Mouse (Mus musculus) liver, embryonic 12.5 days (tissue): Measurements from ENCODE around the gene Dytn. TPM values are rescaled to one million over a fixed set of nuclear protein-coding genes. Genes with fewer than 3 reads are reported as not detected.
"Not testable (repeated sequence)": the region's sequence is repeated elsewhere in the genome, so short reads cannot be mapped to it uniquely, and the experiment has no call there.

Source experiments
- ATAC-seq: fragments of 200-750 bp; cut with Nextera tagmentation; 2 replicates; pipeline ENCODE4 v1.8.0; 2017; ENCODE audit warnings: moderate number of reproducible peaks, mild to moderate bottlenecking, moderate library complexity
- H3K27ac ChIP-seq: fragments of 300-500 bp; sonication (generic); 2 replicates; pipeline ENCODE4 v1.5.1; 2016; ENCODE audit warnings: mild to moderate bottlenecking
- H3K27me3 ChIP-seq: fragments of 300-500 bp; sonication (generic); replicated peaks from 2 replicates; pipeline ENCODE4 v1.6.1; 2016; ENCODE audit warnings: mild to moderate bottlenecking, moderate library complexity
- H3K36me3 ChIP-seq: fragments of 300-500 bp; sonication (generic); 2 replicates; pipeline ENCODE4 v1.6.1; 2016; ENCODE audit warnings: mild to moderate bottlenecking, moderate library complexity
- H3K4me1 ChIP-seq: fragments of 300-500 bp; sonication (generic); 2 replicates; pipeline ENCODE4 v1.6.1; 2016
- H3K4me2 ChIP-seq: fragments of 300-500 bp; sonication (generic); 2 replicates; pipeline ENCODE4 v1.6.1; 2016; ENCODE audit warnings: mild to moderate bottlenecking, moderate library complexity
- H3K4me3 ChIP-seq: fragments of 300-500 bp; sonication (generic); 2 replicates; pipeline ENCODE4 v1.5.1; 2016; ENCODE audit warnings: mild to moderate bottlenecking, moderate library complexity
- H3K9ac ChIP-seq: fragments of 300-500 bp; sonication (generic); 2 replicates; pipeline ENCODE4 v1.6.1; 2016; ENCODE audit warnings: mild to moderate bottlenecking, moderate library complexity
- H3K9me3 ChIP-seq: fragments of 300-500 bp; sonication (generic); replicated peaks from 2 replicates; pipeline ENCODE4 v1.6.1; 2016; ENCODE audit warnings: mild to moderate bottlenecking, moderate library complexity
- WGBS: fragments of 180-500 bp; shearing (Covaris S2); methylation state at CpG from one replicate; pipeline ENCODE4 v1.1.7; 2016; ENCODE audit not compliant: insufficient replicate concordance; 5-methylcytosine and 5-hydroxymethylcytosine counted together
- polyA plus RNA-seq: library from polyadenylated mRNA; unstranded; fragments of >200 nt; fragmentation: Nextera tagmentation; extraction: Ambion mirVana; gene quantifications from 2 replicates; pipeline ENCODE4 v1.2.1, GENCODE M21; 2016

Gene Dytn
- polyA plus RNA-seq, 1 experiment from 2014 or later = not detected

DNA sequence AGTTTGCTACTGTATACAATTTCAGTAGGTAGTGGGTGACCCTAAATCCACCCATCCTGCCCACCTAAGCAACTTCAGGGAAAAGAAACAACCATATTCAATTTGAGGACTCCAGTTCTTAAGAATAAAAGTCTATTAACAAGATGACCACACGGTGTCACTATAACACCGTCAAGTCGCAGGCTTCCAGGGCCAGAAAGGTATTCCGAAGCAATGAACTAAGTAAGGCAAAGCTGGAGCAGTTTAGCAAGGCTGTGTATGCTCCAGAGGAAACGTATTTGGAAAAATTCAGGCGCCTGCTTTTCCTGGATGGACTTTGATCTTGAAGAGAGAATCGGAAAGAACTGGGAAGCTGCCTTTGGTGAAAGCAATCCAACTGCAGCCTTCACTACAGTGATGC is 27.1 kb downstream of the Dytn start:
- Histone ChIP-seq H3K4me3 (no peak overlapping the region), H3K4me2 (no peak overlapping the region), H3K4me1 (no peaks in the 10 kb centered on the region), H3K27ac (no peak overlapping the region), H3K36me3 (no peaks in the 10 kb centered on the region), H3K9me3 (no peaks in the 10 kb centered on the region), H3K27me3 (no peaks in the 10 kb centered on the region), H3K9ac (no peak overlapping the region)
- no peak for ATAC-seq
- WGBS = 1% methylated on average over 7 of the region's 7 CpGs

DNA sequence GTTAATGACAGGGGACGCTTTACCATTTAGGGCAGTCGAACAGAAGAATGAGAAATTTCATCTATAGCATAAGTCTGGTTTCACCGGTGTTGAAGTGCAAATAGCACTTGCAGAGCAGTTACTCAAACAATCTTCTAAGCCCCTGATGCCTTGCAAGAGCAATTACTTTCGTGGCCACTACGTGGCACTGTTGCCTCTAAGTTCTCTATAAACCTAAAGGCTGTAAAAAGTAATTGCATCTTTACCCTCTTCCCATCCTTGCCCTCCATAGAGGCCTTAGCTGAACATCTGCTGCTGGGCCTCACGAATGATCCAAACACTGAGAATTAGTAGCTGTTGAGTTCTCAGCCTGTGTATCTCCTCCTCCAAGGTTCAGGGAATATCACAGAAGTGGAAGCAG is 28.7 kb downstream of the Dytn start:
- ATAC-seq = no peak
- no peak overlapping the region for H3K9ac ChIP-seq
- H3K4me2 ChIP-seq = no peak overlapping the region
- no peaks in the 10 kb centered on the region for H3K36me3 ChIP-seq
- WGBS = 14% methylated on average over 6 of the region's 6 CpGs
- no peak overlapping the region for H3K27ac ChIP-seq
- H3K4me3 ChIP-seq = no peak overlapping the region
- H3K9me3 ChIP-seq = no peaks in the 10 kb centered on the region
- H3K27me3 ChIP-seq = no peaks in the 10 kb centered on the region
- H3K4me1 ChIP-seq = no peaks in the 10 kb centered on the region

DNA sequence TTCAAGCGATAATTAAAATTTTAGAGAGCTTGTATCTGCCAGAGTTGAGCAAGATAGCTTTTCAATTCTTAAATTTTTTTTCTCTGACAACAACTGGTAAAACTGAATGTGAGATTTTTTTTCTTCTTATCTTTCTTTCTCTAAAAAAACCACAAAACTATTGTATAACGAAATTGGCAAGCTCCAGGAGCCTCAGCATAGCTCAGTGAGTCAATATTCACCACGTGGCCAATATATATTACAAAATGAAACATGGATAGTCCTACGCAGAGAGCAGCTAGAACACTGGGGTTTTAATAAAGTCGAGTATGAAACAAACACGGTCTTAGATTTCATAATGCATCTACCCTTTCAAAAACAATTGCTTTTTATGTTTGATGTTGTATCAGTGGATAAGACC is 46.8 kb downstream of the Dytn start:
- 56% methylated on average over 6 of the region's 6 CpGs for WGBS
- H3K9ac ChIP-seq = no peak overlapping the region
- no peak overlapping the region for H3K4me2 ChIP-seq
- no peak for ATAC-seq
- no peaks in the 10 kb centered on the region for H3K4me1 ChIP-seq
- H3K27ac ChIP-seq = no peak overlapping the region
- no peaks in the 10 kb centered on the region for H3K9me3 ChIP-seq
- no peak overlapping the region for H3K4me3 ChIP-seq
- H3K27me3 ChIP-seq = no peaks in the 10 kb centered on the region
- no peaks in the 10 kb centered on the region for H3K36me3 ChIP-seq

DNA sequence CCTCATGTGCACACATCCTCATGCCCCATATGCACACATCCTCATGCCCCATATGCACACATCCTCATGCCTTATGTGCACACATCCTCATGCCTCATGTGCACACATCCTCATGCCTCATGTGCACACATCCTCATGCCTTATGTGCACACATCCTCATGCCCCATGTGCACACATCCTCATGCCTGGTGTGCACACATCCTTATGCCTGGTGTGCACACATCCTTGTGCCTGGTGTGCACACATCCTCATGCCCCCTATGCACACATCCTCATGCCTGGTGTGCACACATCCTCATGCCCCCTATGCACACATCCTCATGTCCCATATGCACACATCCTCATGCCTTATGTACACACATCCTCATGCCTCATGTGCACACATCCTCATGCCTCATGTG is 56.3 kb downstream of the Dytn start:
- H3K9me3 ChIP-seq, H3K4me1 ChIP-seq, H3K4me2 ChIP-seq, H3K27me3 ChIP-seq, H3K36me3 ChIP-seq, H3K4me3 ChIP-seq, H3K27ac ChIP-seq, ATAC-seq, H3K9ac ChIP-seq: not testable (repeated sequence)

DNA sequence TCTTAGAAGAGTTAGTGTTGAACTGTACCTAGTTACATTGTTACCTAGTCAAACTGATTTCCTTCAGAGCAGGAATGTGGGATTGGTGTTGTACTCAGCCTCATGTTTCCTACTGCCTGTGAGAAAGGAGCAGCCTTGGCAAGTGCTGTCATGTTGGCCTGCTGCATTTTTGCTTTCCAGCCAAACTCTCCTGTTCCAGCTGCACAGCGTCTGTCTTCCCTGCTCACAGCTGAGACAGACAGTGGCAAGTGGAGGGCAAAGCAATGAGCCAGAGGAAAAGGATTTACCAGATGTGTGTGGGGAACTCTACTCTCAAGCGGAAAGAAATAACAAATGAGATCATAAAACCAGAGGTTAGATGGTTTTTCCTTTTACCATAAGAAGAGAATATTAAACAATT is 58.5 kb downstream of the Dytn start:
- no peak overlapping the region for H3K4me2 ChIP-seq
- peaks cover 9% of the 10 kb centered on the region; the same call in 1 of the 2 replicates for H3K9me3 ChIP-seq
- no peaks in the 10 kb centered on the region for H3K4me1 ChIP-seq
- no peak overlapping the region for H3K9ac ChIP-seq
- H3K4me3 ChIP-seq = no peak overlapping the region
- no peaks in the 10 kb centered on the region for H3K27me3 ChIP-seq
- no peaks in the 10 kb centered on the region for H3K36me3 ChIP-seq
- H3K27ac ChIP-seq = no peak overlapping the region
- WGBS = 60% methylated on average over 2 of the region's 2 CpGs
- no peak for ATAC-seq

DNA sequence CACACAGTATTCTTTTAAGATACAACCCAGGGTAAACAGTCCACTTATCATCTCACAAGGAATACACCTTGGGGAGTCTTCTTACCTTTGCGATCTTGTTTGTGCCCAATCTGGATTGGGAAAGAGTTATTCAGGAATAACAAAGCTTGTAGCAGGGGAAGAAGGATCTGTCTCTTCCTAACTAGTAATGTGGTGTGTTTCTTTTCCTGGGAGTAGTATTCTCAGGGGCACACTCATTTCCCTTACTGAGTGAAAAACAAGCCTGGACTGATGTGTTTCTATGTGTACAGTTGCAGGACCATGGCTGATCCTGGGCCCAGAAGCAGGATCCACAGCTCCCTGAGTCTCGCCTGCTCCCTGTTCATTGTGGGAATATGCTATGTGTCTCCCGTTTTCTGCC is 71.1 kb downstream of the Dytn start, which contains the start of gene Gm39653:
Gene Gm39653, plus strand, starts transcription at position 301 of the 400 bp plus-strand sequence.
- WGBS = 56% methylated on average over 3 of the region's 3 CpGs
- Histone ChIP-seq H3K9me3 (no peaks in the 10 kb centered on the region), H3K4me2 (no peak within 1 kb of the TSS), H3K4me1 (no peaks in the 10 kb centered on the region), H3K9ac (no peak within 1 kb of the TSS), H3K4me3 (no peak within 1 kb of the TSS), H3K27ac (no peak within 1 kb of the TSS), H3K27me3 (peaks cover 4% of the 10 kb centered on the region; the same call in 1 of the 2 replicates), H3K36me3 (no peaks in the 10 kb centered on the region)
- no peak for ATAC-seq

DNA sequence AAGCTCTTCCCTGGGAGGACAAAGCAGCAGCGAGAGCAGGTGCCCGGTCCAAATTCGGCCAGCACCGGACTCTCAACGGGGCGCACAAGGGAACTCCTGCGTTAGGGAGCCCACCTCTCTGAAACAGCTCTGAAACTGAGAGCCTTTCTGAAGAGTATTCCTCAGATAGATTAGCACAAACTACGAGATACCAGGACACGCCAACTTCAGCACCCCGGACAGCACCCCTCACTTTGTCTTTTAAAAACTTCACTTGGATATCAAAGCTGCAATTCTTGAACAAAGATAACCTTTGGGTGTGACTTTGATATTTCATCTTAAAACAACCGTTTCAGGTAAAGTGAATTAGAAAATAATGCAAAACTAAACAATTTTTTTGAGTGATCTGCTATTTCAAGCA is 72.1 kb downstream of the Dytn start:
- H3K4me2 ChIP-seq = no peak overlapping the region
- H3K9me3 ChIP-seq = no peaks in the 10 kb centered on the region
- no peaks in the 10 kb centered on the region for H3K36me3 ChIP-seq
- ATAC-seq = no peak
- 2% methylated on average over 11 of the region's 11 CpGs for WGBS
- H3K9ac ChIP-seq = no peak overlapping the region
- peaks cover 4% of the 10 kb centered on the region; the same call in 1 of the 2 replicates for H3K27me3 ChIP-seq
- H3K27ac ChIP-seq = no peak overlapping the region
- H3K4me1 ChIP-seq = no peaks in the 10 kb centered on the region
- no peak overlapping the region for H3K4me3 ChIP-seq

DNA sequence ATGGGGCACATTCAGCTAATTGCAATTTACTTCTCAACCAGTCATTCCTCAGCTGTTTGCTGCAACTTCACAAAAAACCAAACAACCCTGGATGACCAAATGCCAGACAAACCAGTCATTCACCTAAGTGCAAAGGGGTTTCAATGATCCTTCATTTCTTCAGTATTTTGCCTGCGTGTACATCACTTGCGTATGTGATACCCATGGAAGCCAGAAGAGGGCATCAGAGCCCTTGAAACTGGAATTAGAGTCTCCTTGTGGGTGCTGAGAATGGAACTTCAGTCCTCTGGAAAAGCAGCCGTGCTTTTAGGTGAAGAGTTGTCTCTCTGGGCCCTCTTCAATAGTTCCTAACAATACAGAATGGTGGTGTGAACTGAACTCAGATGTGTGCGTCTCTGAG is 77.1 kb downstream of the Dytn start:
- Histone ChIP-seq H3K9ac (no peak overlapping the region), H3K4me1 (no peaks in the 10 kb centered on the region), H3K27me3 (peaks cover 4% of the 10 kb centered on the region; the same call in 1 of the 2 replicates), H3K27ac (no peak overlapping the region), H3K4me2 (no peak overlapping the region), H3K36me3 (no peaks in the 10 kb centered on the region), H3K4me3 (no peak overlapping the region), H3K9me3 (no peaks in the 10 kb centered on the region)
- 62% methylated on average over 4 of the region's 4 CpGs for WGBS
- ATAC-seq = no peak

DNA sequence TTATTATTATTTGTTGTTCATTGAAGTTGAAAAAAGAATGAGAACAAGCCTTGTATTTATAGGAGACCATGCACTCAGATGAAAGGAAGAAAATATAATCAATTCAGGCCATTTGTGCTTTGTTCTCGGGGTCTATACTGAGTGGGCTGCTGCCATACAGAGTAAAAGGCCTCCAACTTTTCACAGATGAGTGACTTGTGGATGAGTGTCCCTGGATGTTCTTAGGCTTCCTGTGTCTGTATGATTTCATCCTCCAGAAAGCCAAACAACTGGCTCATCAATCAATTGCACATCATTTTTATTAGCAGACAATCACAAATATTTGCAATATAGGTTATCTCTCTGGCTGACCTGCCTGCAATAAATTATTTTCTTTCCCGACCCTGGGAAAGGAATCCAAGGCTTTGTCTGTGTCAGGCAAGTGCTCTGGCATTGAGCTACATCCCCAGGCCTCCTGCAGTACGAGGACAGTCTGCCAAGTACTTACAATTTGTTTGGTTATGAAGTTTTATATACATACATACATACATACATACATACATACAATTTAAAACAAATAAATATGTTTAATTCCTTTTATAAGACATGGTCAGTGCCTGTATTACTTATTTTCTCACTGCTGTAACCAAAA is 82.7 kb downstream of the Dytn start:
- H3K36me3 ChIP-seq = no peaks in the 10 kb centered on the region
- no peak overlapping the region for H3K4me2 ChIP-seq
- no peak overlapping the region for H3K4me3 ChIP-seq
- WGBS = 35% methylated on average over 3 of the region's 3 CpGs
- H3K27me3 ChIP-seq = no peaks in the 10 kb centered on the region
- ATAC-seq = no peak
- H3K9ac ChIP-seq = no peak overlapping the region
- H3K9me3 ChIP-seq = no peaks in the 10 kb centered on the region
- H3K4me1 ChIP-seq = no peaks in the 10 kb centered on the region
- H3K27ac ChIP-seq = no peak overlapping the region

DNA sequence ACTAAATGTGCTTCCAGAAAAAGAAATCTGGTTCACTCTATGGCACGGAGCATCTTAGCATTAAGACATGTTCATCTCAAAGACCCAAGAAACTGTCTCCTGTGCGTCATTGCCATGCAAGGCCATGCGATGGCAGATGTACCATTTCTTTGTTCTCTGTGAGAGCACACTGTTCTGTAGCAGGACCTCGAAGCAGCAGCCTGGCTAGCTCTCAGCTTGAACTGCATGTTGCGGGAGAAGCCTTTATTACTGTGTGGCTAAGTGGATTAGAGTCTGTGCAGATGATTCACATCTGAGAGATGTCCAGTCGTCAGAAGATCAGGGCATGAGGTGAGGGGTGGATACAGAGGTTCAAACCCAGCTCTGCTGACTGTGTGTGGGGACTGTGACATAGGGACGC is 99.9 kb downstream of the Dytn start:
- Histone ChIP-seq H3K9me3 (no peaks in the 10 kb centered on the region), H3K27me3 (no peaks in the 10 kb centered on the region), H3K4me1 (no peaks in the 10 kb centered on the region), H3K4me2 (no peak overlapping the region), H3K36me3 (no peaks in the 10 kb centered on the region), H3K4me3 (no peak overlapping the region), H3K9ac (no peak overlapping the region), H3K27ac (no peak overlapping the region)
- WGBS = 65% methylated on average over 7 of the region's 7 CpGs
- no peak for ATAC-seq

DNA sequence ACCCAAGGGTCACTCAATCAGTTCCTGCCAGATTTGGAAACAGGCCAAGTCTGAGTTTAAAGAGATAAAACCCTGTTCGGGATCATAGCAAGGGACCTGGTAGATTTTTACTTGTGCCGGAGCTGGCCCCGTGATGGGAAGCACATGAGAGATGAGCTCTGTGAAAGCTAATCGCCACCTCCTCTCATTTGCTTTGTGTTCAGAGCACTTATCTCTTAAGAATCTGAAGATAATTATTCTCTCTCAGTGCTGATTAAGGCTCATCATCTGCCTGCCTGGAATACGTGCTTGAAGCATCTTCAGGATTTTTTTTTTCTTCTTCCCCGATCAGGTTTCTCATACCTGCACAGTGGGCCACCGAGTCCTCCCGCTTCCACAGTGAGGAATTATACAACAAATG is 107.6 kb downstream of the Dytn start:
- no peaks in the 10 kb centered on the region for H3K27me3 ChIP-seq
- no peak overlapping the region for H3K4me2 ChIP-seq
- H3K9me3 ChIP-seq = no peaks in the 10 kb centered on the region
- no peak for ATAC-seq
- no peaks in the 10 kb centered on the region for H3K36me3 ChIP-seq
- 75% methylated on average over 8 of the region's 8 CpGs for WGBS
- H3K9ac ChIP-seq = no peak overlapping the region
- H3K4me3 ChIP-seq = no peak overlapping the region
- H3K4me1 ChIP-seq = no peaks in the 10 kb centered on the region
- H3K27ac ChIP-seq = no peak overlapping the region

DNA sequence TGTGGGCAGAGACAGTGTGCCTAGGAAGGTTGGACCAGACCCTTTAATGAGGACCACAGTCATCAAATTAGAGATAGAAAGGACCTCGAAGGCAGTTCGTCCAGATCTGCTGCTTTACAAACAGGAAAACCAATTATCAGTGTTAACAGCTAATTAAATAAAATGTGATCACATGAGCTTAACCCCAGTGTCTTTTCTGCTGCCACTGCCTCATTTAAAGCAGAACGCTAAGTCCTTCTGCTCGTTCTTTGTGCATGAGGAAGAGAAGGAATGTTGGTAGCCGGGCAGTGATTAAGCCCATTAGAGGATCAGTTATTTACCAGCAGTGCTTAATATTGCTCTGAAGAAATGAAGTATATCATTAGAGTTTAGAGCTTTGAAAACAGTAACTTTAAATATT is 109.9 kb downstream of the Dytn start:
- H3K9ac ChIP-seq = no peak overlapping the region
- no peak overlapping the region for H3K4me3 ChIP-seq
- 60% methylated on average over 5 of the region's 5 CpGs for WGBS
- H3K4me1 ChIP-seq = no peaks in the 10 kb centered on the region
- H3K27ac ChIP-seq = no peak overlapping the region
- no peaks in the 10 kb centered on the region for H3K27me3 ChIP-seq
- H3K4me2 ChIP-seq = no peak overlapping the region
- no peaks in the 10 kb centered on the region for H3K36me3 ChIP-seq
- H3K9me3 ChIP-seq = no peaks in the 10 kb centered on the region
- ATAC-seq = no peak
